Mouse (Mus musculus) lung, postnatal 0 days (tissue): ENCODE data around the gene Bnip3.

ENCODE experiments used
- CTCF ChIP-seq: IDR thresholded peaks from 2 replicates; pipeline ENCODE4 v1.5.1; 2016; ENCODE audit warnings: antibody characterized with exemption, mild to moderate bottlenecking
- EP300 ChIP-seq: IDR thresholded peaks from 2 replicates; pipeline ENCODE4 v1.6.1; 2016; ENCODE audit warnings: antibody characterized with exemption, mild to moderate bottlenecking, control low read depth

DNA sequence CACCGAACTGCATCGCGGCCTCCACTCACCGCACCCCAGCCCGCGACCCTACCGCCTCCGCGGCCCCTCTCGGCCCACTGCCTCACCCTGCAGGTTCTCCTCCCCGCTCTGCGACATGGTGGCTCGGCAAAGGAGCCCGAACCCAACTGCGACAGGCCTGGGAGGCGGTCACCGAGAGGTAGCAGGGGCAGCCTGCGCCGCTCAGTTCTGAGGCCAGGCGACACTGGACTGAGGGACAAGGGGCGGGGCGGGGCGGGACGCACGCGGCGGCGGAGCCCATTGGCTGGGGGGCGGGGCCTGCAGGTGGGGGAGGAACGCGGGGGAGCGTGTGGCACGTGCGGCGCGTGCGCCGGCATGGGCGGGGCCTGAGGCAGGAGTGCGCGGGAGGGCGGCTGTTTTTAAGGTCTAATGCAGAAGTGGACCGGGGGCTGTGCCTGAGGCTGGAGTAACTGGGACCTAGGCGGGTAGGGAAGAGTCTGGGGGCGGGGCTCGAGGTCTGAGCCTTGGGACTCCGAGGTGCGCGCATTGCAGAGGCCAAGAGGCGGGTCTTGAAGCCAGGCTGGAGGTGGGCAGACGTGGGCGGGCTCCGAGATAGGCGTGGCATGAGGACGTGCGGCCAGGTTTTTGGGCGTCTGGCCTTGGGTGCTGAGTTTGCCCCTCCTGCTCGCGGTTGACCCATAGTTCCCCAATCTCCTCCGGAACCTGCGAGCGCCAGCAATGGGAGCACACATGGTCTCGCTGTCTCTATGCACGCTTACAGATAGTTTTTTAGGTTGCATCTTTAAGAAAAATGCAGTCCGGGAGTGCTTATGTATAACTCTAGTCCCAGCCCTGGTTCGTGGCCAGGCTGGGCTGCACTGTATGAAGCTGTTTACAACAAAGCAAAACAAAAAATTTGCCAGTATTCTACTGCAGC lies at the start of gene Bnip3:
- TF ChIP-seq CTCF (no peak), EP300 (no peak)
